Mouse (Mus musculus): ENCODE measurements at regions not wholly inside any gene's neighbourhood (a gene's known extent, or its start where the extent isn't known, plus 50 kb on each side); places are given as distances from the start of the nearest gene placed in this dataset.
"Not testable (repeated sequence)": the region's sequence is repeated elsewhere in the genome, so short reads cannot be mapped to it uniquely, and the experiment has no call there.

GRCm38 (mm10) chr12:15078615-15079014, 738.1 kb downstream of the Trib2 start:
- no peak for DNase-seq

GRCm38 (mm10) chr12:15064351-15064750, 752.4 kb downstream of the Trib2 start:
- no peak for DNase-seq

GRCm38 (mm10) chr12:15051387-15051786, 765.3 kb downstream of the Trib2 start:
- no peak for DNase-seq

GRCm38 (mm10) chr12:15043264-15043663, 773.5 kb downstream of the Trib2 start:
- no peak for DNase-seq

- no peak for DNase-seq
Measured at GRCm38 (mm10) chr12:15011091-15011490, 805.6 kb downstream of the Trib2 start.

GRCm38 (mm10) chr12:15002401-15002800, 814.3 kb downstream of the Trib2 start:
- not testable (repeated sequence) for DNase-seq
